Mouse (Mus musculus): ENCODE measurements around the gene Itgam. TPM values are rescaled to one million over a fixed set of nuclear protein-coding genes. Genes with fewer than 3 reads are reported as not detected.
A peak's percentile ranks its signal among the peaks of the same experiment; 100 is the strongest.
"Not testable (repeated sequence)": the region's sequence is repeated elsewhere in the genome, so short reads cannot be mapped to it uniquely, and the experiment has no call there.

Gene Itgam
- total RNA-seq (2021): 1 to 10 TPM; 1.0 to 1.9 TPM
- long read RNA-seq, experiment 1, partial matches to known transcripts: 1 of 1 reads
- long read RNA-seq, experiment 1, other reads (novel, unspliced or antisense): 0 of 1 reads
- long read RNA-seq, experiment 2: 0 reads

- TF ChIP-seq CTCF (IDR thresholded peaks at IDR 0.05): no peak
- no peak for DNase-seq
- intact Hi-C loops (cut with DNase I): no loop called here
- H3K4me3 ChIP-seq: peak within 1 kb of the TSS; percentile 48
- H3K27ac ChIP-seq: no peak within 1 kb of the TSS
These were observed at the start of gene Itgam, which contains the start of gene Gm49368 for GRCm38 (mm10) chr7:128062456-128062855. TSS of gene Itgam (plus strand) at chr7:128062640. TSS of gene Gm49368 (plus strand) at chr7:128062683.

- intact Hi-C loops (cut with DNase I): no loop called here
- DNase-seq: no peak
- Histone ChIP-seq H3K27ac (no peak overlapping the region), H3K4me3 (no peak overlapping the region)
- TF ChIP-seq CTCF (IDR thresholded peaks at IDR 0.05): no peak
These were observed 49.3 kb upstream of the Itgam start for GRCm38 (mm10) chr7:128013116-128013515.

GRCm38 (mm10) chr7:128016134-128016533 is 46.3 kb upstream of the Itgam start:
- H3K4me3 ChIP-seq; intact Hi-C loops (cut with DNase I); DNase-seq: not testable (repeated sequence)
- H3K27ac ChIP-seq: peak overlapping the region; percentile 63

- peak; percentile 29 for DNase-seq
- no peak for TF ChIP-seq CTCF (IDR thresholded peaks at IDR 0.05)
- H3K4me3 ChIP-seq: no peak overlapping the region
- intact Hi-C loops (cut with DNase I): no loop called here
- H3K27ac ChIP-seq: peak overlapping the region; percentile 63
These were observed 45.8 kb upstream of the Itgam start for GRCm38 (mm10) chr7:128016650-128017049.

- Histone ChIP-seq H3K27ac (no peak overlapping the region), H3K4me3 (no peak overlapping the region)
- DNase-seq: no peak
- TF ChIP-seq CTCF (IDR thresholded peaks at IDR 0.05): no peak
- intact Hi-C loops (cut with DNase I): no loop called here
These were observed 44.2 kb upstream of the Itgam start for GRCm38 (mm10) chr7:128018275-128018674.

GRCm38 (mm10) chr7:128019187-128019586 is 43.3 kb upstream of the Itgam start:
- intact Hi-C loops (cut with DNase I): no loop called here
- DNase-seq: no peak
- TF ChIP-seq CTCF (IDR thresholded peaks at IDR 0.05): no peak
- Histone ChIP-seq H3K4me3 (no peak overlapping the region), H3K27ac (no peak overlapping the region)

GRCm38 (mm10) chr7:128022974-128023373 is 39.5 kb upstream of the Itgam start:
- Histone ChIP-seq H3K27ac (no peak overlapping the region), H3K4me3 (no peak overlapping the region)
- DNase-seq: no peak
- peak; percentile 43 for TF ChIP-seq CTCF (IDR thresholded peaks at IDR 0.05)
- intact Hi-C loops (cut with DNase I): loop anchor here (5.0 kb wide), 1 partner anchor 179 kb away; no protein-coding TSS in a partner anchor

GRCm38 (mm10) chr7:128023565-128023964 is 38.9 kb upstream of the Itgam start:
- intact Hi-C loops (cut with DNase I): loop anchor here (5.0 kb wide), 1 partner anchor 179 kb away; no protein-coding TSS in a partner anchor

GRCm38 (mm10) chr7:128024364-128024763 is 38.1 kb upstream of the Itgam start:
- intact Hi-C loops (cut with DNase I): loop anchor here (5.0 kb wide), 1 partner anchor 178 kb away; no protein-coding TSS in a partner anchor
- DNase-seq: no peak
- TF ChIP-seq CTCF (IDR thresholded peaks at IDR 0.05): no peak
- H3K4me3 ChIP-seq: no peak overlapping the region
- H3K27ac ChIP-seq: no peak overlapping the region

More at GRCm38 (mm10) chr7:128023565-128023964, 38.9 kb upstream of the Itgam start:
- TF ChIP-seq CTCF (IDR thresholded peaks at IDR 0.05): no peak
- DNase-seq: no peak
- Histone ChIP-seq H3K27ac (no peak overlapping the region), H3K4me3 (no peak overlapping the region)

- no peak overlapping the region for H3K4me3 ChIP-seq
- DNase-seq: no peak
- no peak overlapping the region for H3K27ac ChIP-seq
- intact Hi-C loops (cut with DNase I): loop anchor here (5.0 kb wide), 1 partner anchor 177 kb away; no protein-coding TSS in a partner anchor
- no peak for TF ChIP-seq CTCF (IDR thresholded peaks at IDR 0.05)
These were observed 37.5 kb upstream of the Itgam start for GRCm38 (mm10) chr7:128024932-128025331.

- DNase-seq: no peak
- H3K4me3 ChIP-seq: no peak overlapping the region
- intact Hi-C loops (cut with DNase I): no loop called here
- no peak overlapping the region for H3K27ac ChIP-seq
- TF ChIP-seq CTCF (IDR thresholded peaks at IDR 0.05): no peak
These were observed 37.1 kb upstream of the Itgam start for GRCm38 (mm10) chr7:128025381-128025780.

GRCm38 (mm10) chr7:128031403-128031976 is 30.9 kb upstream of the Itgam start:
- Histone ChIP-seq H3K4me3 (no peak overlapping the region), H3K27ac (no peak overlapping the region)
- no peak for TF ChIP-seq CTCF (IDR thresholded peaks at IDR 0.05)
- DNase-seq: no peak
- intact Hi-C loops (cut with DNase I): no loop called here

GRCm38 (mm10) chr7:128032290-128032988 is 30.0 kb upstream of the Itgam start:
- no peak for TF ChIP-seq CTCF (IDR thresholded peaks at IDR 0.05)
- H3K27ac ChIP-seq: no peak overlapping the region
- intact Hi-C loops (cut with DNase I): no loop called here

More at GRCm38 (mm10) chr7:128032290-128032988, 30.0 kb upstream of the Itgam start:
- DNase-seq: no peak
- H3K4me3 ChIP-seq: no peak overlapping the region
